Mouse (Mus musculus): ENCODE results near the gene Vmo1. TPM values are rescaled to one million over a fixed set of nuclear protein-coding genes. Genes with fewer than 3 reads are reported as not detected.
"Not testable (repeated sequence)": the region's sequence is repeated elsewhere in the genome, so short reads cannot be mapped to it uniquely, and the experiment has no call there.

Gene Vmo1
- total RNA-seq, 2 experiments from 2014 or later, result not detected

DNA sequence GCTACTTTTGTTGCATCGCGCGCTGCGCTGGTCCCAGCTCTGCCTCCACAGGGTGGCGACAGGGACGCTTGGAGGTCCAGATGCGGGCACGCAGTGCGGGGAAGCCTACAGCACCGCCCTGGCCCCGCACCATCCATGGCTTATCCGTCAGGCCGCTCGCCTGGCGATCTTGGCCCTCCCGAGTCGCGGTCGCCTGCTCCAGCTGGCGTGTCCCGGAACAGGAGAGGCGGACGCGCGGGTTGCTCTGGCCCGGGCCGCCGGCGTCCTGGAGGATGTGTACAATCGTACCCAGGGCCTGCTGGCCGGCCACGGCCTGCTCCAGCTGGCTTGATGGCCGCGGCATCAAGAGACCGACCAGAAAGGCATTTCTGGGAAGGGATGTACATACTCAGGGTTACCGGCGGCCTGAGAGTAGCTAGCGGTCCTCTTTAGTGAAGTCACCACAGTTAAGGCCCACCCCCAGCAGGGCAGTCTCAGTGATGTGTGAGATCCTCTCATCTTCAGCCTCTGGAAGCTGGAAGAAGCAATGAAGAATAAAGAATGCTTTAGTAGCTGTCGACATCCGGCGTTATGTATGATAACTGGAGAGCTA lies 5.9 kb upstream of the Vmo1 start:
- DNase-seq (ENCODE audit: low spot score in 2 of 2), result no peak

DNA sequence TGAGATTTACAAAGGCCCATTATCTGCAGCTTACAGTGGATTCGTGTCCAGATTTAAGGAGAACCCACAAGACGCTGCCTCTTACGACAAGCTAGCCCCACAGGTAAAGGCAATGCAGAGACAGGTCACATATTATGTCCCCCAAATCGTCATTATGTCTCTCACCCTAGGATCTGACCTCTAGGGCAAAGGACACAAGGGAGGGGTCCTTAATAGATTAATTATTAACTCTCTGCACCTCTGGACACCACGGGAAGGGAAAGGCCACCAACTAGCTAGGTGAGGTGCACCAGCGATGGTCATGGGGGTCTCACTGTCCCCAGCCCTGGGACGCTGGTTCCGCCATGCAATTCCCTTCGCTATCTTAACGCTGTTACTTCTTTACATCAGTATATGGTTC lies 4.5 kb upstream of the Vmo1 start, which contains the start of gene Gltpd2:
Gene Gltpd2, plus strand, starts transcription at position 274 of the 400 bp plus-strand sequence.
- no peak for DNase-seq (ENCODE audit: low spot score in 2 of 2)

DNA sequence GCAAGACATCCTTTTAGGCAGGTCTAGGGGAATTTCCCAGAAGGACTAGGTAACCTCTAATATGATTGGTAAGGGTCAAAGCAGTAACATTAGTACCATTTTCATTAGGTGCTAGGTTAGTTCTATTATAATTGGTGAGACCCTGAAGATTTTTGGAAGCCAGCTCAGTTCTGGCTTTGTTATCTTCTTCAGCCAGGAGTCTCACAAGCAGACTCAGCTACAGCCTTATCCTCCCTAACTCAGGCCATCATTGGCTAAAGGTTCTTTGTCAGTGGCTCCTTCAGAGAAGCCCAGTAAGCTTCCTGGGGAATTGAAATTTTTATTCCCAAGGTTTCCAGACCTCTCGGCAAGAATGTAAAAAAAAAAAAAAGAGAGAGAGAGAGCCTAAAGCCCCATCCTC lies 4.0 kb upstream of the Vmo1 start:
- DNase-seq (ENCODE audit: low spot score in 2 of 2), result no peak

DNA sequence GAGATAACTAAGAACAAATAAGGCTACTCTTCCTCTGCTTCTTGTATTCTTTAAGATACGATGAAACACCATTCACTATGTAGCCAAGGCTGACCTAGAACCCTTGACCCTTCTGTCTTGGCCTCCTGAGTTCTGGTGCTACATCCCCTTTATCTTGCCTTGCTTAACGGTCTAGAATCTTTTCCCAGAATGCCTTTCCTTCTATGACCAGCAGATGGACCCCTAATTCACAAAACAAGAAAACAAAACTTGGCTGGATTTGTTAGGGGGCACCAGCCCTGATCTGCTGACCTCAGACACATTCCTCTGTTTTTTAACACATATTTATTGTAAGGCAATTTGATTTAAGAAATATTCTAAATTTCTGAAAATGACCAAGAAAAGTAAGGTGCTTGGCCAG lies 1.9 kb upstream of the Vmo1 start:
- peak in 1 of 2 experiments; percentile 56 for DNase-seq (ENCODE audit: low spot score in 2 of 2)

DNA sequence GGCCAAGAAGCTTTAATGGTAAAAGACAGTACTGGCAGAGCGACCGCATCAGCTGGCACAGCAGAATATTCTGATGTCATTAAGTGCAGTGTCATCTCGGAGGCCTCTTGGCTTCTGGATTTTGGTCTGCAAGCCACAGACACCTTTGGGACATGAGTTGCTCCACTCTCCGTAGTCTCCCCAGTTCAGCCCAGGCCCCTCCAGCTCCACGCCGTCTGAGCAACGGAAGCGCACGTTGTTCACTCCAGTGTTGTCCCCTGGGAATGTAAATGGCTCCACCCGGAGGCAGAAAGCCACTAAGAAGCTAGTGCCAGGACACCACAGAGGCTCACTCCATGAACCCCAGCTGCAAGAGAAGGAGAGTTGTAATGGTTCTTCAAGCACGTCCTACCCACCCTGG lies 896 bp downstream of the Vmo1 start:
- no peak for DNase-seq (ENCODE audit: low spot score in 2 of 2)

DNA sequence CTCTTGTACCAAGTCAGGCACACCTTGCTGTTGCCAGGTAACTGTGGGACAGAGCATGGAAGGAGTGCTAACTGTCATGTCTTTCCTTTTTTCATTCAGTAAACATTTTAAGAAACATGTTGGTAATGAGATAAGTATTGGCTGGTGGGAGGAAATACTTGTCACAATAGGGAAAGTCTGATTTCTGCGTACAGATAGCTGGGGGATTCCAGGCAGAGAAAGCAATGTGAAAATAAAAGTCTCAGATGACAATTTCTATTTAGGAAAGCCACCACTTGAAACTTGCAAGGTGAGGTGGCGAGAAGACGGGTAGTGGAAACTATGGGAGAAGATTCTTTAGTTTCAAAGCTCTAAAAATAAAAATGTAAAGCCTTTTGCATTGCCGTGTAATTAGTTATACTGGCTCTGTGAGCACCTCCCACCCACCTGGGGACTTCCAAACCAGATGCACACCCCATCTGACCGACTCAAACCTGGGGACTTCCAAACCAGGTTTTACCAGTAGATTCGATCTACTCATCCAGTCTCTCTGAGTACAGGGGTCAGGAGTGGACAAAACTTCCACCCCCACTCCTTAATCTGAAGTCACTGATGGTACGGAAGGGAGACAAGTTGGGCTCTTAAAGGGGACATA lies 1.6 kb downstream of the Vmo1 start:
- DNase-seq (ENCODE audit: low spot score in 2 of 2), result no peak

DNA sequence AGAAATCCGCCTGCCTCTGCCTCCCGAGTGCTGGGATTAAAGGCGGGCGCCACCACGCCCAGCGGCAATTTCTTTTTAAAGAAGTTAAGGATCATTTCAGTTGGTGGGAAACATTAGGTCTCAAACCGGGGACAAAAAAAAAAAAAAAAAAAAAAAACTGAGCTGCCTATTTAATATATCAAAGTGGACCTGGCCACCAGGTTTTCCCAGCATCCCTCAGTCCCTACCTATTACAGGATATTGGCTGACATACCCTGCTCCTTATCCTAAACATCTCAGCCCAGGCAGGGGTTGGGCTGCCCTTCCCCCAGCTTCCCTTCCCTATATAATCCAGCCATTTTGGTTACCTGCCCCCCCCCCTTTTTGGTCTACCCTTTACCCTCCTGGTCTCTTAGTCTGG lies 2.6 kb downstream of the Vmo1 start:
- DNase-seq (ENCODE audit: low spot score in 2 of 2), result no peak

DNA sequence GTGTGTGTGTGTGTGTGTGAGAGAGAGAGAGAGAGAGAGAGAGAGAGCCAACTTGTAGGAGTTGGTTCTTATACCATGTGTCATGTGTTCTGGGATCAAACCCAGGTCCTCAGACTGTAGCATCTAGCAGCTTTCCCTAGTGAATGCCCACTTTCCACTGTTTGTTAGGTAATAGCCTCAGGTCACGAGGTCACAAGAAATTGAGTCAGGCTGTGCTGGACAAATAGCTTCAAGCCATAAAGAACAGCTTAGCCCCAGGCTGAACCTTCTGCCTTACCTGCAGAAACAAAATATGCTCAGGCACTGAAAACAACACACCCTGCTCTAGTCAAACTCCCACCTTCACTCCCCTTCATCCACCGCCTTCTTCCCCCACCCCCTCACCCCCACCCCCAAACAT lies 3.2 kb downstream of the Vmo1 start:
- no peak for DNase-seq (ENCODE audit: low spot score in 2 of 2)

DNA sequence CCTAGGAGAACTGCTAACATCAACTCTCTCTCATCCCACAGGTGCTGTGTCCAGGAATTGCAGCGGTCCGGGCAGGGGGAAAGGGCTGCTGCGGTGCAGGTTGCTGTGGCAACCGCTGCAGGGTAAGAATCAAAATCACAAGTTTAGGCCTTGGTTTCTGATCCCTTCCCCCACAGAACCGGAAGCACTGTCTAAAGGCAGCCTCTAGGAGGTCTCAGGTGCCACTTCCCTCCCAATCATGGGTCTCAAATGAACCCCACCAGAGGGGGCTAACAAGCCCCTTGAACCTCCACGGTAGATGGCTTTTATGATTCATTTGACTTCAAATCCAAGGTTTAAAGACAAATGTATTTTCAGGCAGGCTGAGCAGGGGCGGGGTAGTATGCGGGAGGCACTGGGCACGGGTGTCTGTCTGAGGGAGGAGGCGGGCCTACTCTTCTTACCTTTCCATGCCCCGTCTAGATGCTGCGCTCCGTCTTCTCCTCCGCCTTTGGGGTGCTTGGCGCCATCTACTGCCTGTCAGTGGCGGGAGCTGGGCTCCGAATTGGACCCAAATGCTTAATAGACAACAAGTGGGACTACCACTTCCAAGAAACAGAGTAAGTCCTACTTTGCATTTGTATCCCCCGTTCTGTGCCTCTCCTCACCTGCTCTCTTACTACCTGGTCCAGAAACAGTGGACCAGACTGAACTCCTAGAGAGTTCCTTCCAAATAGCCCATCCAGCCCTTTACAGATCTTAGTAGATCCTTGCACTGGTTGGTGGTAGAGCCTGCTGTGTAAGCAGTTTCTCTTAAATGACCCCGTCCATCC lies 4.5 kb downstream of the Vmo1 start:
- peak in 1 of 2 experiments; percentile 59 for DNase-seq (ENCODE audit: low spot score in 2 of 2)

DNA sequence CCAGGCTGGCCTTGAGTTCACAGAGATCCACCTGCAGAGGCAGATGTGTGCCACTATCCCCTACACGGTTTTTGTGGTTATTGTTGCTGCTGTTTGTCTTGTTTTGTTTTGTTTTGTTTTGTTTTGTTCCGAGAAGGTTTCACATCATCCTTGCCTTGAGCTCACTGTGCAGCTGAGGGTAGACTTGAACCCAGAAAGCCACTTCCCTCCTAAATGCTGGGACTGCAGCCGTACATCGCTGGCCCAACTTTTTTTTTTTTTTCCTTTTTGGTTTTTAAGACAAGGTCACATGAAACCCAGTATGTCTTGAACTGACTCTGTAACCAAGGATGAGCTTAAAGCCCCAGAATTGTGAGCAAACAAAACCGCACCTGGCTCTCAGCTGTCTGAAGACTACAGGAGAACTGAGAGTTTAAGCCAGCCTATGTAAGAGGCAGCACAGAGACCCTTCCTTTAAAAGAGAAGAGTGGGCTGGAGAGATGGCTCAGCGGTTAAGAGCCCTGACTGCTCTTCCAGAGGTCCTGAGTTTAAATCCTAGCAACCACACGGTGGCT lies 7.4 kb downstream of the Vmo1 start:
- DNase-seq (ENCODE audit: low spot score in 2 of 2), result no peak

DNA sequence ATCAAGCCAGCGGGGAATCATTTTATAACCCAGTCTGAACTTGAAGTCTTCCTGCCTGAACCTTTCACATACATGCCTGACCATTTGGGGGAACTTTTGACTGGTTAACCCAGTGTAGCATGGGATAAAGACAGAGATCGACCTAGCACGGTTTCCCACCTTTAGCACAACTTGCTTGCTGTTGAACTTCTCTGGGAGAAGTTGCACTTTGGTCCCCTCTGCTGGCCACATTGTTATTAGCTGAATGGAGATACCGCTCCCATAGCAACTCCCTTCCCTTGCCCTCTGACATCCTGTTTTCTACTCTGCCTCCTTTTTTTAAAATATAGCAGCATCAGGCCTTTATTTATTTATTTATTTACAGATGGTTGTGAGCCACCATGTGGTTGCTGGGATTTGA lies 8.0 kb downstream of the Vmo1 start:
- DNase-seq (ENCODE audit: low spot score in 2 of 2), result peak in 1 of 2 experiments; percentile 58

DNA sequence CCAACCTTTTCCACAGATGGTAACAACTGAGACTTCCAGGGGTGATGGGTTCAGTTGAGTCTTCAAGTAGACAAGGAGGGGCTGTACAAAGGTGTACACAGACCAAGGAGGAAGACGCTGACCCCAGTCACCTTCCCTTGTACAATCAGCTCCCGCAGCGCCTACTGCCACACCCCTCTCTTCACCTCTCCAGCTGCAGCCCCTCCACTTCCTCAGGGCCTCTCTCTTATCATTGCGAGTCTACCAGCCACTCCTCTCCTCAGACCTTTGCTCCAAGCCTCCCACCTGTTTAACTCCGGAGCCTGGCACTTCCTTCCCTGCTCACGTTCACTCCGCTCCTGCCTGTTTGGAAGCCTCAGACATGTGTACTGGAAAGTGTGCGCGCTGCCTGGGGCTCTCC lies 9.4 kb downstream of the Vmo1 start, which contains the start of gene Tm4sf5:
Gene Tm4sf5, plus strand, starts transcription at position 275 of the 400 bp plus-strand sequence.
- no peak for DNase-seq (ENCODE audit: low spot score in 2 of 2)

DNA sequence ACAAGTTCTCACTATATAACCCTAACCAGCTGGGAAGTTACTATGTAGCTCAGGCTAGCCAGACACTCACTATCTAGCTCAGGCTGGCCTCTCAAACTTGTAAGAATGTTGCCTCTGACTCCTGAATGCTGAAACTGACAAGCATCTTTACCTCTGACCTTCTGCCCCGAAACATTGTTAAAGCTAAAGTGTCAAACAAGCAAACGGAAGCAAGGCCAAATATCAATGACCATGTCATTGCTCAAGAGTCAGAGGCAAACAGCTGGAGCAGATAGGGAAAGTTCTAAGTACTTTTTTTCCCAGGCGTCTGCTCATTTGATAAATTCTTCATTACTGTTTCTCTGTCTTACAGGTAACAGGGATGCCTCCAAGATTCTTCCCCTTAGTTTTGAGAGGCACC lies 12.4 kb downstream of the Vmo1 start:
- no peak for DNase-seq (ENCODE audit: low spot score in 2 of 2)

DNA sequence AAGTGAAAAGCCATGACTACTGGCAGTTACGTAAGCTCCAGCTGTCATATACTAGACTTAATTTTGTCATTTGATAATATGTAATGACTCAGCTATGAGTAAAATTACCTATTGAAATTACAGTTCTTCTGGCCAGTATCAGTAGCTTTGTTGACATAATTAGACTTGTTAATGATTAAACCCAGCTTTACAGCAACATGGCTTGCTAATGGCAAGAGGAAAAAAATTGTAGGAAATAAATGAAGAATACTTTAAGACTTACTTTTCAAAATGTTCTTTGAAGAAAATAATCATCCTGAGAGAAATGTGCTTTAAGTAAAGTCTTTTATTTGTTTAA lies 14.0 kb downstream of the Vmo1 start:
- no peak for DNase-seq (ENCODE audit: low spot score in 2 of 2)

DNA sequence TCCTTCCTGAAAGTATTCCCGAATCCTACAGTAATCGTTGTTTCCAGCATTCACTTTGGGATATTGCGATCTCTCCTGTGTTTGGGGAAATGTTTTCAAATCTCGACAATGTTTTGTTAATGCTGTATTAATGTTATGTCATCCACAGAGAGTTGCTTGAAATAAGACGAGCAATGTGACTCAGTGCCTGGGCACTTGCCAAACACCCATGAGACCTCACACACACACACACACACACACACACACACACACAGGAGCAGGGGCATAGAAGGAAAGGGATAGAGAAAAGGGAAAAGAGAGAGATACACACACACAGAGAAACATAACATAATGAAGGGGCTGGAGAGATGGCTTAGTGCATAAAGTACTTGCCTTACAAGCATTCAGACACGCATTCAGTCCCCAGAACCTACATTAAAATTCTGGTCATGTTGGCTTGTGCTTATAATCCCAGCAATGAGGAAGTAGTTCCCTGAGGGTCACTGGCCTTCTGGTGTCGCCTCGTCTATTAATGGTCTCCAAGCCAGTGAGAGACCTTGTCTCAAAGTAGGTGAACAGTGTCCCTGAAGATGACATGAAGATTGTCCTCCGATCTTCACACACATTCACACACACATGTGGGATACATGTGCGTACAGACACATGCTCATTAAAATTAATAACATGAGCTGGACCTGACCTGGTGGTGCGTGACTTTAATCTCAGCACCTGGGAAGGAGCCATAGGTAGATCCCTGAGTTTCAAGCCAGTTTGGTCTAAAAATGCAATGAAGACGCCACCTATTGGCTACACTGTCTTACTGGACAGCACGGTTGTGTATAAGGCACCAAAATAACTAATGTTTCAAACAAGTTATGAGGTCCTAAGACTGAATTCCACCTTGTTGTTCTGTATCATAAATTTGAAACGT lies 14.6 kb downstream of the Vmo1 start:
- no peak for DNase-seq (ENCODE audit: low spot score in 2 of 2)

DNA sequence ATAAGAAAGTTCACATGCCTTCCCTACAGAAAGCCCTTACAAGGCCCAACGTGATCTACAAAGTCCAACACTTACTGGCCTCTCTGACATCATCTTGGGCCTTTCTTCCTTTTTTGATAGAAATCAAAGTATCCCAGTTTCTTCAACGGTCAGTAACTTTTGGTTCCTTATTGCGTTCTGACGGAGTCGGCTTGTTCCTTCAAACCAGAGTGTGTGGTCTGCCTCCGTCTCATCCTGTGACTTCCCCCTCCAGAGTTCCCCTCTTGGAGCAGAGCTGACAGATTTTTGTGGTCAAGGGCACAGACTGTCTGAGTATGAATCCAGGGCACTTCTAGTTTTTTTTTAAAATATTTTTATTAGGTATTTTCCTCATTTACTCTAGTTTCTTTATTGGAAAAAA lies 24.7 kb downstream of the Vmo1 start:
- no peak for DNase-seq (ENCODE audit: low spot score in 2 of 2)

DNA sequence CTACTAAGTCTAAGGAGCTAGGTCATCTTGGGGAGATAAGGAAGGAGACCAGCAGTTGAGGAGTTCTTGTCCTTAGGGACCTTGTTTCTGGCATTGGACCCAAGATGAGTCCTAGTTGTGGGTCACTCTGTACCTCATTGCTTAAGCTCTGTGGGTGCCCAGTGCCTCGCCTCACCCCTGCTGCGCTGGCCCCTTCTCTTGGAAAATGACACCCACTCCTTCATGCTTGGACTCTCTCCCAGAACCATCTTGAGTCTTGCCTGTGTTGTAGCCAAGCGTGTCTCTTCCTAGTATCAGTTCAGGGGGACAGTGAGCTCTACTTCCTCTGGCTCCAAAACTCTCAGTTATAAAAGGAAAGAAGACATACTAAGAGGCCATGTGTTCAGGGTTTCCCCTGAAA lies 25.3 kb downstream of the Vmo1 start:
- no peak for DNase-seq (ENCODE audit: low spot score in 2 of 2)

DNA sequence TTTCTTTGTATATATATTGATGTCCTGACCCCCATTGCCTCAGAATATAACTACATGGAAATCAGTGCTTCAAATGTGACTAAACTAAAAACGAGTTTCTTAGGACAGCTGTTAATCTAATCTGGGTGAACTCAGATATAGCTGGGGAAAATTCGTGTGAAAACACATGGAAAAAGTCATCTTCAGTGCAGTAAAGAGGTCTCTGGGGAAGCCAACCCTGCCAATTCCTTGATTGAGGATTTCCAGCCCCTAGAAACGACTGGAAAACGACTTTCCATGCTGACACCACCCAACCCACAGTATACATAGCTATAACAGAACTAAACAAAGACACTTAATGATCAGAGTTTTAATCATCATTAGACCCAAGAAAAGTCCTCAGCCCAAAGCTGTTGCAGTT lies 26.6 kb downstream of the Vmo1 start:
- no peak for DNase-seq (ENCODE audit: low spot score in 2 of 2)

DNA sequence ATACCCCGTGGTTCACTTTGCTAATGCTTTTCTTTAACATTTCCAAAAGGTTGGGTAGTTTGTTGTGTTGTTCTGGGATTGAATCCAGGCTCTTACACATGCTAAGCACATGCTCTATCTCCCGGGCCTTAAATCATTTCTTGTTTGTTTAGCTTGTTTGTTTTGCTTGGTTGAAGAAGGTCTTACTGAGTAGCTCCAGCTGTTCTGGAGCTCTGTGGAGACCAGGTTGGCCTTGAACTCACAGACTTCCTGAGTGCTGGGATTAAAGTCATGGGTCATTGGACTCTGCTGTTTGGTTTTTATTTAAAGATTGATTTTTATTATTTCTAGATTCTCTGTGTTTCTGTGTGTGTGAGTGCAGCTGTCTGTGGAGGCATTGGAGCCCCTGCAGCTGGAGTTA lies 28.9 kb downstream of the Vmo1 start:
- DNase-seq (ENCODE audit: low spot score in 2 of 2), result no peak

DNA sequence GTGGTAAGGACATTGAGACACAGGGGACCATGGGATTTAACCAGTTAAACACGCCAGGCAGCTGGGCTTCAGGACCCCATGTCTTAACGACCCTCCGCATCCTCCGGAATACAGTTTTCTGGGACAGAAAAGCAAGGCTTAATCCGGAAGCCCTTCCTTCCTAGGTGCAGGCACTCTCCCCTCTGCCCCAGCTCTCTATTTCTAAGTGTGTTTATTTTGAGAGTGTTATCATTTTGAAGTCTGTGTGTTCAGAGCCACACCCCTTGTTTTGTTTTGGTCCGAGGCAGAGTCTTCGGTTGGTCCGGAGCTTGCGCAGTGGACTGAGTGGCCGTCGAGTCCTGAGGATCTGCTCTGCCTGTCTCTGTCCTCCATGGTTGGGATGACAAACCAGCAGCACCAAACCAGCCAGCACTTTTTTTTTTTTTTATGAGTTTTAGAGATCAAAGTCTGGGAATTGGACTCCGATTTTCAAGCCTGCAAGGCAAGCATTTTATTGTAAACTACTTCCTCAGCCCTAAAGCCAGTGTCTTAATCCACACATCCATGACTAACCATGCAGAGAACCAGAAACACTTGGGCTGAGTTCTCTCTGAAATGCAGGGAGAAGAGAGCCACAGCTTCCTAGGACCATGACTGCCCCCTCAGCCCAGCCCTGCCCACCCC lies 39.4 kb downstream of the Vmo1 start:
- no peak for DNase-seq (ENCODE audit: low spot score in 2 of 2)

DNA sequence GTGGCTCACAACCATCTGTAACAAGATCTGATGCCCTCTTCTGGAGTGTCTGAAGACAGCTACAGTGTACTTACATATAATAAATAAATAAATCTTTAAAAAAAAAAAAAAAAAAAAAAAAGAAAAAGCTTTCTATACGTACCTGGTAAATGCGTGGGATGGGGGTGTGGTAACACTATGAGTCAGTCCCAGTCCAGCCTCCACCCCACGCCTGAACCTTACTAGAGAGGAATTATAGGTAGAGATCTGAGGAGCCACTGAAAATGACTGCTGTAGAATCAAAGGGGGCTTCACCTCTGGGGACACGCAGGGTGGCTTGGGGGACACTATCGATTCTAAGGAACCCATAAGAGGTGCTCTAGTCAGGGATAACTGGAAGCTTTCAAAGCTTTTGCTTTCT lies 41.1 kb downstream of the Vmo1 start:
- not testable (repeated sequence) for DNase-seq (ENCODE audit: low spot score in 2 of 2)

Measured in layer of hippocampus, adult 18-20 months (tissue).